Mouse (Mus musculus) left cerebral cortex, adult 18-20 months (tissue): ENCODE measurements at regions not wholly inside any gene's neighbourhood (a gene's known extent, or its start where the extent isn't known, plus 50 kb on each side); places are given as distances from the start of the nearest gene placed in this dataset.

Source experiments
- DNase-seq, 2 experiments: peaks; one replicate each; pipeline ENCODE4 v3.0.0; 2021 to 2022; ENCODE audit warnings: low spot score in 2 of 2, mixed read lengths in 1 of 2

GRCm38 (mm10) chr4:100616161-100616915 is 137.7 kb downstream of the Ube2u start:
- no peak for DNase-seq

- no peak for DNase-seq
Measured at GRCm38 (mm10) chr4:100616916-100617488, 138.4 kb downstream of the Ube2u start.

GRCm38 (mm10) chr4:100624656-100625055 is 146.0 kb downstream of the Ube2u start:
- no peak for DNase-seq

DNA sequence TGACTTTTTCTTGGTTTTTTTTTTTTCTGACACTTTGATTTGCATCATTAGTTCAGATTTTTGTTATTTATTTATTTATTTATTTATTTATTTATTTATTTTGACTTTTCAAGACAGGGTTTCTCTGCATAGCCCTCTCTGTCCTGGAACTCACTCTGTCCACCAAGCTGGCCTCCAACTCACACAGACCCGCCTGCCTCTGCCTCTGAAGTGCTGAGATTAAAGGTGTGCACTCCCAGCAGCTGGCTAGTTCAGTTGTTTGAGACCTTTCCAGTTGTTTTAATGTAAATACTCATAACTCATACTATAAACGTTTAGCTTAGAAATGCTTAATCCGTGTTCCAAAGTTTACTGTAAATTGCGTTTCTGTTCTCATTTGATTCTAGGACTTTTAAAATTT is 147.9 kb downstream of the Ube2u start:
- no peak for DNase-seq

DNA sequence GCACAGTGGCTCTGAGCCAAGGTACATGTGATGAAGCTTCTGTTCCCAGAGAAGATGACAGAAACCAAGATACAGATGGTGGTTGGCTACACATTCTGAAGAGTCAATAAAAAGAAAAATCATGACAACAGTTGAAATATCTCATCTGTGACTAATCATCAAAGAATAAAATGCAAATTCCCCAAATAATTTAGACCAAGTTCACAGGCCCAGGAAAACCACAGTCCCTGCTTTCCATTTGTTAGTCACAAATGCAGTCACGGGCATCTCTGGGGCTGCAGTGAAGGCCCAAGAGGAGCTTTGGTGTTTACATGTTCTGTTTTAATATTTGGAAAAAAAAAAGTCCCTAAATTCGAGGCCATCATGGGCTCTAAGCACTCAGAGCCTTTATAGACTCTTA is 142.1 kb upstream of the Cachd1 start:
- no peak for DNase-seq

DNA sequence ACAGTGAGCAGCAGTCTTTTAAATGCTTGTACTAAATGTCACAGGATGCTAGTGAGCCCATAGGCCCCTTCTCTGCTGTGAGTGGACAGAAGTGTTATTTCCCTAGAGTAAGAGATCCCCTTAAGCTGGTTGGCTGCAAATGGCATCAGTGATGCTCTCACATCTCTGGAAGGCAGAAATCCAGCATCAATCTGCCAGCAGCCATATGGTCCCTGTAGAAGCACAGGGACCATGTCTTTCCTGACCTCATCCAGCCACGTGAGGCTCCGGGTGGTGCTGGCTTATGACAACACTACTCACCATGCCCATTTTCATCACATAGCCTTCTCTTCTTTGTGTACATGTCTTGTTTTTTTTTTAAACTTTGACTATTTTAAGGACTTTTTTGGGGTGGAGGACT is 138.9 kb upstream of the Cachd1 start:
- DNase-seq = no peak

GRCm38 (mm10) chr4:100661154-100661553 is 115.3 kb upstream of the Cachd1 start:
- no peak for DNase-seq

DNA sequence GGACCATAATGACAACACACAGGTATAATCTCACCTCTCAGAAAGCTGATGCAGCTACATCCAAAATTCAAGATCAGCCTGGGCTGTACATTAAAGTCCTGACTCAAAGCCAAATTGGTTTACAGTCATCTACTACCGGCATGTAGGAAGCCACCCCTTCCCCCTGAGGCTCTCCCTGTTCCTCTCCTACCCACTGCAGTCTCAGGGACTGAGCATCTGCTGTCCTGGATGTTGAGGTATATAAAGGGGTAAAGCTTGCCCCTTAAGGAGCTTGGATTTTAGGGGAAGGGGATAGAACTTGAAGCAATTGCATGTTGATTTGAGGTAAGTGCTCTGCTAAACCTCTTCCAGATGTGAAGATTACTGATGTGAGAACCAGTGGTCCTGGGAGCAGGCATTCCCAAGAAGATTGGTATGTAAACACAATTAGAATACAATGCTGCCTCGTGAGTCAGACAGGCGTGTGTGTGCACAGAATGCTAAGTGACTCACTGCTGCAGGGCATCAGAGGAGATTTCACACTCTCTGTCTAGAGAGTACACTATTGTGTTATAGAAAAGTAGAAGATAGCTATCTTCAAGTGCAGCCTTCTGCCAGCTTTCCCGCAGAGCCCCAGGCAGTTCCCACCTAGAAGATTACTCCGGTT is 111.7 kb upstream of the Cachd1 start:
- peak in 1 of 2 experiments; percentile 4 for DNase-seq

GRCm38 (mm10) chr4:100670553-100670952 is 105.9 kb upstream of the Cachd1 start:
- DNase-seq = no peak

DNA sequence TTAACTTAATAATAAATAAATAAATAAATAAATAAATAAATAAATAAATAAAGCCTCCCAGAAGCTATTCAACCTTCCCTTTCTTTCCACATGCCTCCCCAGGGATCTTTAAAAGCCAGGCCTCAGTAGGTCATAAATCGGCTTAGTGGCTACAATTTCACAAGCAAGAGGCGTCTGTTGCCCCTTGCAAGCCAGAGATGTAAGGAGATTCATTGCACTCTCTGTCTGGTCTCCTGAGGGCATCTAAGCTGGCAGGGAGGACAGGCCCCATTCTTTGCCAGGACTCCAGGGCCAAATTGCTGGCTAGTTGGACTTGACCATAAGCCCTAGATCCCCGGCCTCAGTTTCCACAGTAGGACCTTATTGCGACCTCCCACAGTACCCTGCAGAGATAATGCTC is 101.6 kb upstream of the Cachd1 start:
- DNase-seq = no peak

- DNase-seq = no peak
Measured at GRCm38 (mm10) chr4:100683757-100684156, 92.7 kb upstream of the Cachd1 start.

GRCm38 (mm10) chr4:100700002-100700401 is 76.5 kb upstream of the Cachd1 start:
- no peak for DNase-seq

GRCm38 (mm10) chr4:100700418-100700817 is 76.1 kb upstream of the Cachd1 start:
- DNase-seq = no peak

GRCm38 (mm10) chr4:100705960-100706359 is 70.5 kb upstream of the Cachd1 start:
- no peak for DNase-seq

GRCm38 (mm10) chr4:100707125-100707524 is 69.3 kb upstream of the Cachd1 start:
- DNase-seq = no peak

- no peak for DNase-seq
Measured at GRCm38 (mm10) chr4:100708247-100708646, 68.2 kb upstream of the Cachd1 start.

- DNase-seq = no peak
Measured at GRCm38 (mm10) chr4:100714240-100714639, 62.2 kb upstream of the Cachd1 start.

- DNase-seq = no peak
Measured at GRCm38 (mm10) chr4:100717601-100718000, 58.9 kb upstream of the Cachd1 start.

- peak; percentile 53 to 64 for DNase-seq
Measured at GRCm38 (mm10) chr4:100722532-100722931, 53.9 kb upstream of the Cachd1 start.

DNA sequence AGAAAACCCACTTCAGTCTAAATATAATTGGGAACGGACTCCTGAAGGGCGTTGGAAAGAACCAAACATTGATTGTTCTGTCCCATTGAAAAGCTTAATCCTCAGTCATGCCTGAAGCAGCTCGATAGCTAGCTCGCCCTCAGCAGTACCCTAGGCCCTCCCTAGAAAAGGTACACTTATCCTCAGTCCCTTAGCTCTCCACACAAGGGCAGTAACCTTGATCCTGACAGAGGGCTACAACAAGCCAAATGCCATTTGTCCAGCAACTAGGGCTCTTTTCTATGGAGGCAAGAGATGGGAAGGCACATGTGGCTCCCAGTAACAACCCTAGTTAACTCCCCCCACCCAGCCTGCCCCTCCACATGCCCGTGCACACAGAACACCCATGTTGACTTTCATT is 53.4 kb upstream of the Cachd1 start:
- DNase-seq = no peak

DNA sequence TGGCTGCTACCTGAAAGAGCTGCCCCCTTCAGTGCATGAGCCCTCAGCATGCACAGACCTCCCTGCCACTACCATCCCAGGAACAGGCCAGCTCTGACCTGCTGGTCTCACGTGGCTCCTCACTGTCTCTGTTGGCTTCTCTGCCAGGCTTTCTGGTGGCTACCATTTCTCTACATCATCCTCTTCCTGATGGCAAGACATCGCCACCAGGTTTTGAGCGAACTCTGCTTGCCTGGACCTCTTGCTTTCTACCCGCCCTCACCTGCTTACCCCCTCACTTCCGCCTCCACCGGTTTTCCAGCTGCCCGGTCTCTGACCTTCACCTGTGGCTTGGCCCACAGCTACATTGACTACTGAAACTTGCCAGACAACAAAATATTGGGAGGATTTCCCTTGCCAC is 50.7 kb upstream of the Cachd1 start:
- no peak for DNase-seq

- DNase-seq = no peak
Measured at GRCm38 (mm10) chr4:100726496-100726895, 50.0 kb upstream of the Cachd1 start.
